Mouse (Mus musculus): ENCODE measurements around the gene Ppp2r5d. TPM values are rescaled to one million over a fixed set of nuclear protein-coding genes. Genes with fewer than 3 reads are reported as not detected.

Gene Ppp2r5d
- polyA plus RNA-seq, 1 experiment from 2014 or later: 142 TPM

DNA sequence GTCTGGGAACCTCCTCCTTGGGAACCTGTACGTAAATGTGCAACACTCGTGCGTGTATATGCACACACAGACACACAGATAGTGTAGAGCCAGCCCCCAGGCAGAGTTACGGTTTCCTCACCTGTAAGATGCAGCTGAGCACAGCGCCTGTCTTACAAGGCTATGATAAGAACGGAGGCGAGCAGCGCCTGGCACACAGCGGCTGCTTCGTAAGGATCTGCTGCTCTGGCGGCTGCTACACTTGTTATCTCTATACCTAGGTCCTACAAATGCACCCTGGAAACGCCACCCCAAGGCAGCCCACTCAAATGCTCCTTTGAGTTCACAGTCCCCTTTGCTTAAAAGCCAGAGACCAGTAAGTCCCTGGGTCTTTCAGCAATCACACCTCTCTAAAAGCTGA lies 14.2 kb downstream of the Ppp2r5d start:
- H3K4me1 ChIP-seq: no peaks in the 10 kb centered on the region
- no peaks in the 10 kb centered on the region for H3K9me3 ChIP-seq
- no peak for DNase-seq (ENCODE audit: low spot score)
- no peaks in the 10 kb centered on the region for H3K27me3 ChIP-seq (replicated peaks; ENCODE audit: low read depth, poor library complexity, severe bottlenecking)
- H3K27ac ChIP-seq (replicated peaks): no peak overlapping the region
- no peak overlapping the region for H3K4me3 ChIP-seq
- WGBS: 94% methylated on average over 12 of the region's 12 CpGs
- H3K36me3 ChIP-seq (replicated peaks): peaks cover 80% of the 10 kb centered on the region

DNA sequence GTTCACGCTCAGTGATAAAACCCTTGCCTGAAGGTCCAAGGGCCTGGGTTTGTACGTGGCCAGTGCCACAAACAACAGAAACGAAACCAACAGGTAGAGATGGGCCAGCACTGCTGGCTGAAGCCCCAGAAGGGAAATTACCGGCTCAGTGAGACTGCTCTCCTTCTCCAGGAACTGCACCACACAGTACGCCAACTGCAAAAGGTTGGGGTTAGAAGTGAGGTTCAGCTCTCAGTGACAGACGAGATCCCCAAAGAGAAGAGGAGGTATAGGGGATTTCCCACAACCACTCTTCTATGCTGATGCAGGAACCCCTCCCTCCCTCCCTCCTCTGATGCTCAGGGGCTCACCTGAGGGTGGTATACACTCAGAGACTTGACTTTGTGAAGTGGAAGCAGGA lies 19.0 kb downstream of the Ppp2r5d start:
- Histone ChIP-seq H3K4me1 (peaks cover 12% of the 10 kb centered on the region), H3K27me3 (replicated peaks; ENCODE audit: low read depth, poor library complexity, severe bottlenecking) (no peaks in the 10 kb centered on the region), H3K36me3 (replicated peaks) (peaks cover 79% of the 10 kb centered on the region), H3K9me3 (no peaks in the 10 kb centered on the region), H3K4me3 (no peak overlapping the region), H3K27ac (replicated peaks) (no peak overlapping the region)
- WGBS: 91% methylated on average over 6 of the region's 6 CpGs
- no peak for DNase-seq (ENCODE audit: low spot score)

DNA sequence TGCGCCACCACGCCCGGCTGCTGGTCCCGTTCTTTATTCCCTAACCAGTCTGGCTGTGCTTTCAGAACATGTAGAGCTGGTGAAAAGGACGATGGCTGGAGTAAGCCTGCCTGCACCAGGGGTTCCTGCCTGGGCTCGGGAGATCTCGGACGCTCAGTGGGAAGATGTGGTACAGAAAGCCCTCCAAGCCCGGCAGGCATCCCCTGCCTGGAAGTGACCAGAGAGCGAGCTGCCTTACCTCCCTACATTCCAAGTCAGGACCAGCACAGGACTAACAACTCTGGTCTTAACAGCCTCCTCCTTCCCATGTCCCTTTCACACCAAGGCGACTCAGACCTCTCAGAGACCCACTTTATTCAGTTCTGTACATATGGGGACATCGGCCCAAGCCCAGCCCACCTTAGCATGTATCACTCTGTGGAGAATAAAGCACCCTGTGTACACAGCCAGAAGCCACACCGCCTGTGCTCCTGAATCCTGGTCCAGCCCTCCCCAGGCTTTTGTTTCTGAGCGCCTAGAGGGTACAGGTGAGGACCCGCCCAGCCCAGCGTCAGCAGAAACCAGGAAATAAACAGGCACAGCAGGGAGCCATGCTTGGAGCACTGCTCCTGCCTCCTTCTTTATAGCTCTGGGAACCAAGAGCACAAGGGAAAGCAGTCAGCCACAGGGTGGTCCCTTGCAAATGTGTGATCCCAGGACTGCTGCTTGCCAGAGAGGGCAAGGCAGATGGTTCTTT lies 22.1 kb downstream of the Ppp2r5d start:
- WGBS: 83% methylated on average over 16 of the region's 16 CpGs
- DNase-seq (ENCODE audit: low spot score): no peak
- H3K36me3 ChIP-seq (replicated peaks): peaks cover 67% of the 10 kb centered on the region
- H3K9me3 ChIP-seq: no peaks in the 10 kb centered on the region
- no peak overlapping the region for H3K4me3 ChIP-seq
- H3K4me1 ChIP-seq: peaks cover 37% of the 10 kb centered on the region
- no peak overlapping the region for H3K27ac ChIP-seq (replicated peaks)
- no peaks in the 10 kb centered on the region for H3K27me3 ChIP-seq (replicated peaks; ENCODE audit: low read depth, poor library complexity, severe bottlenecking)

DNA sequence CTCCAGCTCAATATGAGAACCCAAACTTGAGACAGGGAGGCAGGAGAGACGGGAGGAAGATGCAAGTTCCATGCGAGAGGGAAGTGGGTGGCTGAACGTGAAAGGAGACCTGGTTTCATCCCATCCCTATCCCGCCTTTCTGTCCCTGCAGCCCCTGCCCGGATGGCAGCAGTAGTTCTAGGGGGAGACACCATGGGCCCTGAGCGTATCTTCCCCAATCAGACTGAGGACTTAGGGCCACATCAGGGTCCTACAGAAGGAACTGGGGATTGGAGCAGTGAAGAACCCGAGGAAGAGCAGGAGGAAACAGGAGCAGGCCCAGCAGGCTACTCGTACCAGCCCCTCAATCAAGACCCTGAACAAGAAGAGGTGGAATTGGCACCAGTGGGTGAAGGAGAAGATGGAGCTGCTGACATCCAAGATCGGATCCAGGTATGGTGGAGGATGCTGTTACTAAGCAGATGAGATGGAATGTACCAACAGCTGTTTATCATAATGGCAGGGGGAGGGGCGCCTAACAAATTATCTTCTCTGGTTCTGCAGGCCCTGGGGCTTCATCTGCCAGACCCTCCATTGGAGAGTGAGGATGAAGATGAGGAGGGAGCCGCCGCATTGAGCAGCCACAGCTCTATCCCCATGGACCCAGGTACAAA lies 23.3 kb downstream of the Ppp2r5d start:
- H3K4me3 ChIP-seq: peak overlapping the region; percentile 74
- H3K4me1 ChIP-seq: peaks cover 38% of the 10 kb centered on the region
- H3K9me3 ChIP-seq: no peaks in the 10 kb centered on the region
- WGBS: 24% methylated on average over 12 of the region's 12 CpGs
- no peaks in the 10 kb centered on the region for H3K27me3 ChIP-seq (replicated peaks; ENCODE audit: low read depth, poor library complexity, severe bottlenecking)
- DNase-seq (ENCODE audit: low spot score): peak; percentile 23
- peaks cover 67% of the 10 kb centered on the region for H3K36me3 ChIP-seq (replicated peaks)
- H3K27ac ChIP-seq (replicated peaks): peak overlapping the region; percentile 86

DNA sequence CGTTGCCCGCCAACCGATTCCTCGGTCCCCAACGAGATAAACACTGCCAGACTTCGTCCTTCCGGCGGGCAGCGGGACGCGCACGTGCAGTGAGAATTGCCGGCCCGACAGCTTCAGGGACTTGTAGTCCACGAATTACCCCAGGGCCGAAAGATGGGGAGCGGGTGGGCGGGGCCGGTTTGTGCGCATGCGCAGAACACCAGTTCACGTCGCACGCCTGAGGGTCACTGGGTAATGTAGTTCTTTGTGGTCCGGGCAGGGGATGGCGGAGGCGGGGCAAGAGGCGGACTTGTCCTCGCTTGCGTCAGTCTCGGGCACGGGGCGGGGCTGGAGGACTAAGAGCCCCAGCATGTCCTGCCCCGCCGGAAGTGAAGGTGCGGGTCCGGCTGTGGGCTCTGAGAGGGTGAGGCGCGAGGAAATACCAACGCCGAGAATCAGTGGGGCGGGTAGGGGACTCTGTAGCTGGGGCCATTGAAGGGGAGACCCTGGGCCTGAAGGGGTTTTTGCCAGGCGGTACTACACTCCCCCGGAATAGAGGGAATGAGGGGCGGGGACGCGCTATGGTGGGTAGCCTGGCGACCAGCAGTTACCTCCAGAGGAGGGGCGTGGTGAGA lies 24.0 kb downstream of the Ppp2r5d start, which contains the start of gene Klhdc3:
Gene Klhdc3, minus strand, starts transcription at position 155 of the 614 bp plus-strand sequence.
- Histone ChIP-seq H3K9me3 (no peaks in the 10 kb centered on the region), H3K4me1 (peaks cover 38% of the 10 kb centered on the region), H3K36me3 (replicated peaks) (peaks cover 67% of the 10 kb centered on the region), H3K4me3 (peak within 1 kb of the TSS; percentile 74), H3K27ac (replicated peaks) (peak within 1 kb of the TSS; percentile 86), H3K27me3 (replicated peaks; ENCODE audit: low read depth, poor library complexity, severe bottlenecking) (no peaks in the 10 kb centered on the region)
- under 1% methylated on average over 49 of the region's 49 CpGs for WGBS
- DNase-seq (ENCODE audit: low spot score): peak; percentile 100

DNA sequence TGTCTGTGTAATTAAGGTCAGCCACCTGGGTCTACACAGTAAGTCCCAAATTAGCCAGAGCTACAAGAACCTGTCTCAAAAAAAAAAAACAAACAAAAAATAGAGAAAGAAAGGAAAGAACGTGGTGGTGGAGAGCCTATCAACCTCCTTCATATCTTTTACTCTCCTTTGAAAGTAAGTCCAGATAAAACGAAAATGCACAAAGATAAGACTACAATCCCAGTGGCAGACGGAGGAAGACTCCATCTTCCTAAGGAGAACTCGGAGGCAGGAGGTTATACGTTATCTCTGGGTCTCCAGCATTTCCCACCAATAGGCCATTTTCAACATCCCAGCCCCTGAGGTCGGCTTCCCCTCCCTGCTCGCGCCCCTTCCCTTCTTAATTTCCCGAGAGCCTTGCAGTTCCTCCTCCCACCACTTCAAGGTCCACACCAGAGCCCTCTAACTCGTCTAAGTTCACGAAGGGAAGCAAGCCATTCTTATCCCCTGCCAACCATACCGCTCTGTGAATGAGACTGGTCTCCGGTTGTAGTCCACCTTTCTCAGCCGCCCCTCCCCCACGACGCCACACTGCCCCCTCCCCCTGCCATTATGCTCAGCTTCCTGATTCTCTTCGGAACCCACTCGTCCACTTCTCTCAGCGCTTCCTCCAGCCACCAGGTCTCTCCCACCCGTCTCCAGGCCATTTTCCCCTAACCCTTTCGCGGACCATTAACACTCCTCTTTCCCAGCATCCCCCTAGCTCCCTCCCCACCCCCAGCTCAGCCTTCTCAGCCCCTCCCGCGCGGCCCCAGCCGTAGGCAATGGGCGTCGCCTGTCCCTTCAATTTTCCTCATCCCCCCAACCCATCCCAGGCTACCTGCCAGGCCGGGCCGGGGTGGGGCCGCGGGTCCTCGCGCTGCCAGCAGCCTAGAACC lies 24.8 kb downstream of the Ppp2r5d start:
- H3K36me3 ChIP-seq (replicated peaks): peaks cover 67% of the 10 kb centered on the region
- no peaks in the 10 kb centered on the region for H3K27me3 ChIP-seq (replicated peaks; ENCODE audit: low read depth, poor library complexity, severe bottlenecking)
- H3K27ac ChIP-seq (replicated peaks): peak overlapping the region; percentile 86
- H3K4me3 ChIP-seq: peak overlapping the region; percentile 74
- H3K4me1 ChIP-seq: peaks cover 43% of the 10 kb centered on the region
- peak; percentile 79 for DNase-seq (ENCODE audit: low spot score)
- under 1% methylated on average over 34 of the region's 34 CpGs for WGBS
- H3K9me3 ChIP-seq: no peaks in the 10 kb centered on the region

DNA sequence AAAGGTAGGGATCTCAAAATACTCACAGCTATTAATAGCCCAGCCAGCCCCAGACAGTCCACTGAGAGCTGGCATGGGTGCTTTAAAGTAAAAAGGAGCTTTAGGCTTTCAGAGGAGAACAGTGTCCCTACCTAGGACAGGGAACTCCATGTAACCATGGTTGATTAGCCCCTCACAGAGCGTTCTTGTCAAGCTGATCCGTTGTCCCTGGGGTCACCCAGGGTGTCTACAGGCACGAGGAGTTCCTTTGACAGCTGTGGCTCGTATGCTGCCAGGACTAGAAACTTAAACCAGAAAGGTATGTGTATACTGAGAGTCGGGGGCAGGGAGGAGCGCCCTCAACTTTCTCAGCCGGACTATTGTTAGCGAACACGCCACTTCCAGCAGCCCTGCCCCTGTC lies 26.0 kb downstream of the Ppp2r5d start:
- H3K9me3 ChIP-seq: no peaks in the 10 kb centered on the region
- no peaks in the 10 kb centered on the region for H3K27me3 ChIP-seq (replicated peaks; ENCODE audit: low read depth, poor library complexity, severe bottlenecking)
- H3K4me1 ChIP-seq: peaks cover 53% of the 10 kb centered on the region
- 49% methylated on average over 9 of the region's 9 CpGs for WGBS
- no peak for DNase-seq (ENCODE audit: low spot score)
- H3K36me3 ChIP-seq (replicated peaks): peaks cover 61% of the 10 kb centered on the region
- peak overlapping the region; percentile 74 for H3K4me3 ChIP-seq
- peak overlapping the region; percentile 86 for H3K27ac ChIP-seq (replicated peaks)

DNA sequence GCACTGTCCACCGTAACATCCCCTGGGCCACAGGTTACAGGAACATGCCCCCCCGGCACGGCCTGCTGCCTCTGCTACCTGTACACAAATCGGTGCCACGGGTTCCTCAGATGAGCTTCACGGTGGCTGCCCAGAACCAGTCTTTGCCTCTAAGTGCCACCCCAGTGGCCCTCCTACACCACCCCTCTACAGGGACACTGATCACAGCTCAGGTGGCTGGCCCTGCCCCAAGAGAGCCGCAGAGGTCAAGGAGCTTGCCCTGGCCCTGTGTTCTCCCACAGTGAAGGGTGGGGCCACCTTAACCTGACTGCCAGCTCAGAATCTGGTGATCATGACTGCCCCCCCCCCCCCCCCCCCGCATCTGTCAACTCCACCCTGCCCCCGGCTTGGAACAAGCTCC lies 26.5 kb downstream of the Ppp2r5d start, which contains the start of gene Mea1:
Gene Mea1, plus strand, starts transcription at position 378 of the 400 bp plus-strand sequence.
- H3K27ac ChIP-seq (replicated peaks): peak within 1 kb of the TSS; percentile 86
- H3K9me3 ChIP-seq: no peaks in the 10 kb centered on the region
- DNase-seq (ENCODE audit: low spot score): no peak
- WGBS: 93% methylated on average over 8 of the region's 9 CpGs
- H3K36me3 ChIP-seq (replicated peaks): peaks cover 56% of the 10 kb centered on the region
- peak within 1 kb of the TSS; percentile 74 for H3K4me3 ChIP-seq
- no peaks in the 10 kb centered on the region for H3K27me3 ChIP-seq (replicated peaks; ENCODE audit: low read depth, poor library complexity, severe bottlenecking)
- H3K4me1 ChIP-seq: peaks cover 55% of the 10 kb centered on the region

DNA sequence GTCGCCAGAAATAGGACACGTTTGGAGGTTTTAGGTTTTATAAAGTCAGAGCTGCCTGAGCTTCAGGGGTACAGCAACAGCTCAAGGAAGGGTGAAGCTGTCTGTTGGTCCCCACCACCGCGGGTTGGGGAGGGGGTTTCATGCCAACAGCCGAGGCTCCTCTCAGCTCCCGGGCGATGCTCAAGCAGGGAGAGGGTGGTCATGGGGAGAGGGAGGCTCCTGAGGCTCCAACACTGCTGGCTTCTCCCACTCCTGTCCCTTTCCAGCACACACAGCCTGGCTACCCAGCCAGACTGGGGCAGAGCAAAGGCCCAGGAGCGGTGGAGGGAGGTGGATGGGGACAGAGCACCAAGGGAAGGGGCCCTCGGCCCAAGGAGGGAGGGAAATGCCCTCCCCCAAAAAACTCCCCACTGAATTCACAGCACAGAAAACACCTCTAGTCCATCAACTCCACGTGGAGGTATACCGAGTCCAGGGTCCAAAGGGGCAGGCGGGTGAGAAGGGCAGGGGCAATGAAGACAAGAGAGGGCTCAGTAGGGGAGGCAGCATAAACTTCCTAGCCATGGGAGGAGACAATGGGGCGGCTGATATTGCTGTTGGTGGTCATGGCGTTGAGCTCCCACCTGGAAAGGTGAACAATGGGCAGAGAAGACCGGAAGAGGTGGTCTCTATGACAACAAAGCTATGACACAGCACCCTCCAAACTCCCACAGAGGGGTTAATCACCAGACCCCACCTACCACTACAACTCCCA lies 30.2 kb downstream of the Ppp2r5d start:
- Histone ChIP-seq H3K9me3 (peaks cover 1% of the 10 kb centered on the region; the same call in 1 of the 2 replicates), H3K27ac (replicated peaks) (peak overlapping the region; percentile 89), H3K27me3 (replicated peaks; ENCODE audit: low read depth, poor library complexity, severe bottlenecking) (no peaks in the 10 kb centered on the region), H3K4me3 (peak overlapping the region; percentile 91), H3K36me3 (replicated peaks) (peaks cover 77% of the 10 kb centered on the region), H3K4me1 (peaks cover 47% of the 10 kb centered on the region)
- WGBS: 22% methylated on average over 15 of the region's 15 CpGs
- no peak for DNase-seq (ENCODE audit: low spot score)

DNA sequence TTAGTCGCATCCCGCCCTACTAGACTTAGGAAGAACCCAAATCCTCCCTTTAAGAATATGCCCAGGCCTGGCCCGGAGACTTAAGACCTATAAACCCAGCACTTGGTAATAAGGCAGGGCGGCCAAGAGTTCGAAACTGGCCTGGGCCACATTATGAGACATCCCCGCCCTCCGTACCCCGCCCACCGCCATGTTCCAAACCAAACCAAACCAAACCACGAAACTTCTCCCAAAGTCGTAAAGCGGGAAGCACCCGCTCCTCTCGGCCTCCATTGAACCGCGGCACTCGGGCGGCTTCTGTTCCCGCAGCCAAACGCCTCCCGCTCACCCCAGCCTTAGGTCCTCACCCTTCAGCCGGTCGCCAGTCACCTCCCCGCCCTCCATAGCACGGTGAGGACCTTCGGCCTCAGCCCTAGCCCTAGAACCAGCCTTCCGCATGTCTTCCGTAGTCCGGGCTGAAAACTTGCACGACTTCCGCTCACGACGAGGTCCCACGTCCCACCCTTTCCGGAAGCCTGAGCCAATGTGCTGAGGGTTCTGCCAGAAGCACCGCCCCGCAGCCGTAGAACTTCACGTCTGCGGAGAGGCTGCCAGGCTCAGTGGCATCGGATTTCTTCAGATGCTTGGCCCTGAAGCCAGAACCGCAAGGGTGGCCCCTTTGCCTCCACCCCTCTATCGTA lies 30.9 kb downstream of the Ppp2r5d start, which contains the start of gene Rrp36:
Gene Rrp36, minus strand, starts transcription at position 503 of the 680 bp plus-strand sequence.
- peak within 1 kb of the TSS; percentile 89 for H3K27ac ChIP-seq (replicated peaks)
- peak within 1 kb of the TSS; percentile 91 for H3K4me3 ChIP-seq
- peaks cover 5% of the 10 kb centered on the region; the same call in 1 of the 2 replicates for H3K9me3 ChIP-seq
- peak; percentile 93 for DNase-seq (ENCODE audit: low spot score)
- peaks cover 39% of the 10 kb centered on the region for H3K4me1 ChIP-seq
- peaks cover 81% of the 10 kb centered on the region for H3K36me3 ChIP-seq (replicated peaks)
- H3K27me3 ChIP-seq (replicated peaks; ENCODE audit: low read depth, poor library complexity, severe bottlenecking): no peaks in the 10 kb centered on the region
- WGBS: 1% methylated on average over 43 of the region's 43 CpGs

DNA sequence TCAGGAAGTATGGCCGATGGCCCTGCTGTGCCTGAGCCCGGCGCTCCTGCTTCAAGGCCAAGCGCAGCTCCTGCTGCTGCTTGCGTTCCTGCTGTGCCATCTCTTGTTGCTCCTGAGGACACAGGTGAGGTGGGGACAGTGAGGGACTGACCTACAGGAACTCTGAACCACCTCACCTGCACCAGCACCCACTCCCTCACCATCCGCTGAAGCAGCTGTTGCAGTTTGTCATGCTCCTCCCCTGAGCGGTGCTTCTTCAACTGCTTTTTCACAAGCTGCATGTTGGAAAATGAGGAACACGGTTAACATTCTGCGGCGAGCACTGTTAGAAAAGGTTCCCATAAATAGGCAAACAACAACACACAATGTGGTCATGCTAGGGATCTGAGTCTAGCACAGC lies 35.0 kb downstream of the Ppp2r5d start:
- no peak overlapping the region for H3K27ac ChIP-seq (replicated peaks)
- H3K4me1 ChIP-seq: peaks cover 19% of the 10 kb centered on the region
- DNase-seq (ENCODE audit: low spot score): no peak
- WGBS: 93% methylated on average over 10 of the region's 10 CpGs
- H3K9me3 ChIP-seq: peaks cover 5% of the 10 kb centered on the region; the same call in 1 of the 2 replicates
- no peak overlapping the region for H3K4me3 ChIP-seq
- no peaks in the 10 kb centered on the region for H3K27me3 ChIP-seq (replicated peaks; ENCODE audit: low read depth, poor library complexity, severe bottlenecking)
- peaks cover 79% of the 10 kb centered on the region for H3K36me3 ChIP-seq (replicated peaks)

Measured in embryonic facial prominence, embryonic 10.5 days (tissue).